Comparison of ENCODE assay signal across 15 mouse cellular contexts in the genomic region with DNA sequence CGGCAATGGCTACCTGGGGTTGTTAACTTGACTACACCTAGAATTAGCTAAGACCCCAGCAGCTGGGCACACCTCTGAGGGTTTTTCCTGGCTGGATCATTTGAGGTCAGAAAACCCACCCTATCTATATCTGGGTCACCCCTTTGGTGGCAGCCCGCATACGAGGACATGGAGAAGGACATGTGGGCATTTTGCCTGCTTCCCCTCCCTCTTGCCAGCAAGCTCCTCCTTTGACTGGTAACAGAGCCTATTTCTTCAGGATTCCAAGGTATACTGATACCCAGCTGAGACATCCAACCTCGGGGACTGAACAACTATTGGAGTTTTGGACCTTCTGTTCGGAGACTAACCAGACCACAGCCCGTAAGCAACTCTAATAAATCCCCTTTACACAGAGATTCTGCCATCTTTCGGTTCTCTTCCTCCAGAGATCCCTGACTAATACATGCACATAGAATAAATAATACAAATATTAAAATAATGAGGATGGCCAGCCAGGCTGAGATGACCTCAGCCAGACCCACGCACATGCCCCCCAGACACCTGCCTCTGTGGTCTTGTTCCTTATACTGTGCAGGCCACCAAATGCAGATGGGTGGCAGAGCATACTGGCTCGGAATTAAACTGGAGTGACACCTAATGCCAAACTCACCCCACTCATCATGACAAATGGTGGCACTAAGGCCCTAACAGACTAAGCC. TPM values are rescaled to one million over a fixed set of nuclear protein-coding genes. Genes with fewer than 3 reads are reported as not detected.
DNase-seq lines count a peak whose midpoint lies in the region; ATAC-seq and TF ChIP-seq lines count a peak whose summit lies in the region.
"Had no signal": no experiment of that assay in that cellular context is flagged by ENCODE, and none has a peak within 500 bp of the region (broad histone marks: within the 10 kb centered on the region; RNA-seq: fewer than 3 reads in every experiment).

No protein-coding gene starts in this region.

- WGBS in heart, embryonic 10.5 days = 79% methylated on average over 9 of the region's 9 CpGs
- 73% methylated on average over 9 of the region's 9 CpGs for WGBS in intestine, embryonic 15.5 days
- WGBS in intestine, postnatal 0 days = 81% methylated on average over 9 of the region's 9 CpGs
- 83% methylated on average over 9 of the region's 9 CpGs for WGBS in midbrain, postnatal 0 days
- WGBS in midbrain, embryonic 14.5 days = 84% methylated on average over 9 of the region's 9 CpGs

- ATAC-seq in intestine, embryonic 15.5 days = no peak
- no peak for ATAC-seq in intestine, postnatal 0 days
- no peak for ATAC-seq in midbrain, postnatal 0 days (ENCODE audit: low FRiP score)
- no peak for ATAC-seq in midbrain, embryonic 14.5 days (ENCODE audit: low FRiP score, low TSS enrichment)
- ATAC-seq: CD4-positive, CD25-positive, alpha-beta regulatory T cell, adult 4 months had no signal

- no peak overlapping the region for H3K9ac ChIP-seq in intestine, embryonic 15.5 days
- H3K9ac ChIP-seq in intestine, postnatal 0 days (ENCODE audit: low read depth, low read length) = no peak overlapping the region
- H3K9ac ChIP-seq in midbrain, postnatal 0 days (replicated peaks; ENCODE audit: low read length, poor library complexity, severe bottlenecking) = no peak overlapping the region
- H3K9ac ChIP-seq in midbrain, embryonic 14.5 days (replicated peaks; ENCODE audit: low read length) = no peak overlapping the region

- no peaks in the 10 kb centered on the region for H3K9me3 ChIP-seq in heart, embryonic 10.5 days
- H3K9me3 ChIP-seq in intestine, embryonic 15.5 days = no peaks in the 10 kb centered on the region
- H3K9me3 ChIP-seq in intestine, postnatal 0 days (ENCODE audit: control insufficient read depth) = no peaks in the 10 kb centered on the region
- no peaks in the 10 kb centered on the region for H3K9me3 ChIP-seq in midbrain, postnatal 0 days (ENCODE audit: low read length)
- H3K9me3 ChIP-seq in midbrain, embryonic 14.5 days (ENCODE audit: control insufficient read depth, low read length) = no peaks in the 10 kb centered on the region
- H3K9me3 ChIP-seq: megakaryocyte, embryonic 14.5 days had no signal

- H3K27me3 ChIP-seq in heart, embryonic 10.5 days (ENCODE audit: insufficient read depth, poor library complexity, severe bottlenecking) = 0 out of 2 replicates have a peak, but pooled peaks cover 3% of the 10 kb centered on the region
- H3K27me3 ChIP-seq in intestine, embryonic 15.5 days (replicated peaks) = no peaks in the 10 kb centered on the region
- no peaks in the 10 kb centered on the region for H3K27me3 ChIP-seq in intestine, postnatal 0 days (replicated peaks; ENCODE audit: control insufficient read depth, insufficient read depth, low read length)
- no peaks in the 10 kb centered on the region for H3K27me3 ChIP-seq in midbrain, postnatal 0 days (ENCODE audit: insufficient read depth, low read length)
- H3K27me3 ChIP-seq in midbrain, embryonic 14.5 days (ENCODE audit: control insufficient read depth, insufficient read depth, low read length) = no peaks in the 10 kb centered on the region

- H3K36me3 ChIP-seq in heart, embryonic 10.5 days = peaks cover 5% of the 10 kb centered on the region; the same call in 1 of the 2 replicates
- H3K36me3 ChIP-seq in intestine, embryonic 15.5 days = no peaks in the 10 kb centered on the region
- no peaks in the 10 kb centered on the region for H3K36me3 ChIP-seq in intestine, postnatal 0 days (ENCODE audit: control insufficient read depth, insufficient read depth)
- H3K36me3 ChIP-seq in midbrain, postnatal 0 days (ENCODE audit: insufficient read depth, low read length) = no peaks in the 10 kb centered on the region
- H3K36me3 ChIP-seq in midbrain, embryonic 14.5 days (ENCODE audit: control insufficient read depth, insufficient read depth, low read length) = no peaks in the 10 kb centered on the region

- no peak for DNase-seq in heart, embryonic 10.5 days (ENCODE audit: low spot score)
- DNase-seq in heart, adult 9 months (ENCODE audit: low spot score in 2 of 2) = no peak
- DNase-seq in midbrain, postnatal 0 days (ENCODE audit: low spot score) = no peak
- no peak for DNase-seq in midbrain, embryonic 14.5 days
- DNase-seq in left cerebral cortex, adult 9 months (ENCODE audit: low spot score in 2 of 2) = no peak
- DNase-seq: gastrocnemius, postnatal 25 days; thymus, adult 2 months had no signal

- H3K4me2 ChIP-seq in intestine, embryonic 15.5 days (replicated peaks) = no peak overlapping the region
- H3K4me2 ChIP-seq in intestine, postnatal 0 days (replicated peaks; ENCODE audit: low read depth) = no peak overlapping the region
- no peak overlapping the region for H3K4me2 ChIP-seq in midbrain, postnatal 0 days (ENCODE audit: low read depth, low read length, poor library complexity, severe bottlenecking)
- H3K4me2 ChIP-seq in midbrain, embryonic 14.5 days (ENCODE audit: low read length) = no peak overlapping the region

- TF ChIP-seq CTCF in intestine, postnatal 0 days (IDR thresholded peaks at IDR 0.05; ENCODE audit: low read depth) = no peak
- no peak for TF ChIP-seq CTCF in midbrain, postnatal 0 days (IDR thresholded peaks at IDR 0.05)

- H3K4me3 ChIP-seq in heart, embryonic 10.5 days = no peak overlapping the region
- no peak overlapping the region for H3K4me3 ChIP-seq in intestine, embryonic 15.5 days (replicated peaks)
- H3K4me3 ChIP-seq in intestine, postnatal 0 days (ENCODE audit: low read depth, low read length) = no peak overlapping the region
- H3K4me3 ChIP-seq in midbrain, postnatal 0 days (ENCODE audit: low read depth, low read length) = no peak overlapping the region
- no peak overlapping the region for H3K4me3 ChIP-seq in midbrain, embryonic 14.5 days (replicated peaks; ENCODE audit: low read depth, low read length)
- H3K4me3 ChIP-seq: erythroblast, embryonic 14.5 days; megakaryocyte, embryonic 14.5 days had no signal

- H3K4me1 ChIP-seq in heart, embryonic 10.5 days = peaks cover 78% of the 10 kb centered on the region
- H3K4me1 ChIP-seq in intestine, embryonic 15.5 days (replicated peaks) = peaks cover 18% of the 10 kb centered on the region
- H3K4me1 ChIP-seq in intestine, postnatal 0 days (replicated peaks; ENCODE audit: control insufficient read depth, insufficient read depth, low read length) = no peaks in the 10 kb centered on the region
- peaks cover 8% of the 10 kb centered on the region; the same call in 1 of the 2 replicates for H3K4me1 ChIP-seq in midbrain, postnatal 0 days (ENCODE audit: insufficient read depth, low read length)
- H3K4me1 ChIP-seq in midbrain, embryonic 14.5 days (ENCODE audit: control insufficient read depth, insufficient read depth, low read length) = no peaks in the 10 kb centered on the region

- H3K27ac ChIP-seq in heart, embryonic 10.5 days = peak overlapping the region; percentile 67; the same call in 1 of the 2 replicates
- peak overlapping the region; percentile 17; the same call in 1 of the 2 replicates for H3K27ac ChIP-seq in intestine, embryonic 15.5 days
- H3K27ac ChIP-seq in intestine, postnatal 0 days (ENCODE audit: low read depth, low read length) = no peak overlapping the region
- H3K27ac ChIP-seq in midbrain, postnatal 0 days (ENCODE audit: low read depth, low read length) = 0 out of 2 replicates have a peak overlapping the region, but pooled peaks have one; percentile 18
- no peak overlapping the region for H3K27ac ChIP-seq in midbrain, embryonic 14.5 days (replicated peaks; ENCODE audit: low read depth, low read length)

RNA-seq across cellular contexts. Expression of a gene that starts 11.3 kb away (rescaled TPM):
- polyA plus RNA-seq in heart, embryonic 10.5 days (2016; fragmentation: Nextera tagmentation; extraction: Ambion mirVana) = 34.2 and 40.8 TPM in 2 replicates
- 14.5 and 16.3 TPM in 2 replicates for polyA plus RNA-seq in intestine, embryonic 15.5 days (2015; fragmentation: Nextera tagmentation; extraction: Ambion mirVana)
- 4.1 and 4.4 TPM in 2 replicates for polyA plus RNA-seq in intestine, postnatal 0 days (2015; fragmentation: Nextera tagmentation; extraction: Ambion mirVana)
- 25.2 and 27.1 TPM in 2 replicates for total RNA-seq in midbrain, postnatal 0 days (2014; rRNA removed)
- polyA plus RNA-seq in midbrain, postnatal 0 days (2015; fragmentation: Nextera tagmentation; extraction: Ambion mirVana) = 16.0 and 16.8 TPM in 2 replicates
- 16.5 and 18.7 TPM in 2 replicates for polyA plus RNA-seq in midbrain, embryonic 14.5 days (2014; fragmentation: Nextera tagmentation; extraction: Ambion mirVana)
- polyA plus RNA-seq: CD4-positive, CD25-positive, alpha-beta regulatory T cell, adult 4 months had no signal

RNA-seq across cellular contexts. Expression of a gene that starts 45.7 kb away (rescaled TPM):
- 0.28 TPM in 1 of 2 replicates, not detected in the other for polyA plus RNA-seq in heart, embryonic 10.5 days (2016; fragmentation: Nextera tagmentation; extraction: Ambion mirVana)
- 0.09 and 0.20 TPM in 2 replicates for polyA plus RNA-seq in intestine, embryonic 15.5 days (2015; fragmentation: Nextera tagmentation; extraction: Ambion mirVana)
- 0.10 TPM in 1 of 2 replicates, not detected in the other for polyA plus RNA-seq in intestine, postnatal 0 days (2015; fragmentation: Nextera tagmentation; extraction: Ambion mirVana)
- total RNA-seq in midbrain, postnatal 0 days (2014; rRNA removed) = 0.38 and 0.47 TPM in 2 replicates
- 0.26 and 0.37 TPM in 2 replicates for polyA plus RNA-seq in midbrain, postnatal 0 days (2015; fragmentation: Nextera tagmentation; extraction: Ambion mirVana)
- polyA plus RNA-seq in midbrain, embryonic 14.5 days (2014; fragmentation: Nextera tagmentation; extraction: Ambion mirVana) = not detected in 2 replicates
- total RNA-seq: adrenal gland, postnatal 14 days; gastrocnemius, postnatal 25 days had no signal
- polyA plus RNA-seq: CD4-positive, CD25-positive, alpha-beta regulatory T cell, adult 4 months; limb, embryonic 11.5 days; neural tube, embryonic 11.5 days had no signal

Comparison
In these comparisons a context has a peak if more than half of its experiments do, and no peak if none do; other contexts are left out.
1. H3K27ac ChIP-seq: peak in heart, embryonic 10.5 days (single experiment), intestine, embryonic 15.5 days (single experiment) and midbrain, postnatal 0 days (single experiment); none in intestine, postnatal 0 days (single experiment) and midbrain, embryonic 14.5 days (single experiment).